Mouse (Mus musculus) megakaryocyte, embryonic 14.5 days (primary cell): ENCODE results near the gene Ccdc73. TPM values are rescaled to one million over a fixed set of nuclear protein-coding genes. Genes with fewer than 3 reads are reported as not detected.
"Not testable (repeated sequence)": the region's sequence is repeated elsewhere in the genome, so short reads cannot be mapped to it uniquely, and the experiment has no call there.

ENCODE experiments used
- H3K27me3 ChIP-seq: replicated peaks from 2 replicates; pipeline ENCODE3; 2012; ENCODE audit warnings: inconsistent platforms
- H3K36me3 ChIP-seq: replicated peaks from 2 replicates; pipeline ENCODE3; 2012; ENCODE audit warnings: low read length, inconsistent platforms, mixed read lengths
- H3K4me1 ChIP-seq: 2 replicates; pipeline ENCODE4 v1.6.1; 2012; ENCODE audit warnings: inconsistent platforms
- H3K4me3 ChIP-seq: replicated peaks from 2 replicates; pipeline ENCODE3; 2012; ENCODE audit warnings: moderate library complexity, mild to moderate bottlenecking, inconsistent platforms
- H3K9me3 ChIP-seq: 2 replicates; pipeline ENCODE4 v1.6.1; 2012; ENCODE audit warnings: inconsistent platforms
- FLI1 ChIP-seq: IDR thresholded peaks from 2 replicates; pipeline ENCODE4 v1.6.1; 2012; ENCODE audit warnings: low read length, inconsistent platforms, mixed read lengths
- GATA1 ChIP-seq: IDR thresholded peaks from 3 replicates; pipeline ENCODE4 v1.6.1; 2012; ENCODE audit warnings: mixed read lengths, low read length, inconsistent platforms, borderline replicate concordance
- polyA plus RNA-seq: library from polyadenylated mRNA; stranded (reverse); fragments of >175 nt; gene quantifications from 2 replicates; pipeline ENCODE4 v1.2.3, GENCODE M21; 2012; ENCODE audit warnings: low replicate concordance; ENCODE audit not compliant: insufficient read depth

Gene Ccdc73
- polyA plus RNA-seq, 1 experiment, result not detected

GRCm38 (mm10) chr2:105021256-105021655 is 153.7 kb downstream of the Ccdc73 start:
- peaks cover 3% of the 10 kb centered on the region for H3K36me3 ChIP-seq
- TF ChIP-seq FLI1 (no peak), GATA1 (no peak)
- H3K4me1 ChIP-seq, result peaks cover 23% of the 10 kb centered on the region
- H3K27me3 ChIP-seq, result peaks cover 3% of the 10 kb centered on the region
- no peaks in the 10 kb centered on the region for H3K9me3 ChIP-seq
- no peak overlapping the region for H3K4me3 ChIP-seq

- H3K4me3 ChIP-seq, result no peak overlapping the region
- no peak for TF ChIP-seq FLI1
- no peak for TF ChIP-seq GATA1
- no peaks in the 10 kb centered on the region for H3K9me3 ChIP-seq
- peaks cover 3% of the 10 kb centered on the region for H3K36me3 ChIP-seq
- H3K4me1 ChIP-seq, result peaks cover 23% of the 10 kb centered on the region
- peaks cover 4% of the 10 kb centered on the region for H3K27me3 ChIP-seq
These were observed 154.2 kb downstream of the Ccdc73 start for GRCm38 (mm10) chr2:105021836-105022235.

GRCm38 (mm10) chr2:105023031-105023615 is 155.5 kb downstream of the Ccdc73 start:
- Histone ChIP-seq H3K36me3 (peaks cover 3% of the 10 kb centered on the region), H3K27me3 (peaks cover 4% of the 10 kb centered on the region), H3K4me3 (no peak overlapping the region), H3K4me1 (peaks cover 15% of the 10 kb centered on the region), H3K9me3 (no peaks in the 10 kb centered on the region)
- no peak for TF ChIP-seq FLI1
- no peak for TF ChIP-seq GATA1

- Histone ChIP-seq H3K4me1 (peaks cover 15% of the 10 kb centered on the region), H3K27me3 (peaks cover 4% of the 10 kb centered on the region), H3K9me3 (no peaks in the 10 kb centered on the region), H3K36me3 (peaks cover 3% of the 10 kb centered on the region), H3K4me3 (no peak overlapping the region)
- no peak for TF ChIP-seq GATA1
- no peak for TF ChIP-seq FLI1
These were observed 156.2 kb downstream of the Ccdc73 start for GRCm38 (mm10) chr2:105023815-105024214.

GRCm38 (mm10) chr2:105025610-105026009 is 158.0 kb downstream of the Ccdc73 start:
- H3K4me1 ChIP-seq, result peaks cover 15% of the 10 kb centered on the region
- not testable (repeated sequence) for H3K4me3 ChIP-seq, H3K9me3 ChIP-seq, H3K36me3 ChIP-seq, H3K27me3 ChIP-seq

- peaks cover 9% of the 10 kb centered on the region for H3K27me3 ChIP-seq
- no peak for TF ChIP-seq GATA1
- TF ChIP-seq FLI1, result no peak
- no peak overlapping the region for H3K4me3 ChIP-seq
- H3K9me3 ChIP-seq, result no peaks in the 10 kb centered on the region
- H3K4me1 ChIP-seq, result peaks cover 10% of the 10 kb centered on the region
- H3K36me3 ChIP-seq, result no peaks in the 10 kb centered on the region
These were observed 159.5 kb downstream of the Ccdc73 start for GRCm38 (mm10) chr2:105026950-105027695.

GRCm38 (mm10) chr2:105028806-105029205 is 161.2 kb downstream of the Ccdc73 start:
- Histone ChIP-seq H3K9me3 (no peaks in the 10 kb centered on the region), H3K27me3 (peaks cover 12% of the 10 kb centered on the region), H3K4me3 (no peak overlapping the region), H3K36me3 (no peaks in the 10 kb centered on the region), H3K4me1 (peaks cover 3% of the 10 kb centered on the region; the same call in 1 of the 2 replicates)
- TF ChIP-seq GATA1 (no peak), FLI1 (no peak)

GRCm38 (mm10) chr2:105030505-105030904 is 162.9 kb downstream of the Ccdc73 start:
- H3K4me1 ChIP-seq, result peaks cover 3% of the 10 kb centered on the region; the same call in 1 of the 2 replicates
- TF ChIP-seq FLI1, result no peak
- no peaks in the 10 kb centered on the region for H3K9me3 ChIP-seq
- peaks cover 10% of the 10 kb centered on the region for H3K27me3 ChIP-seq
- H3K36me3 ChIP-seq, result no peaks in the 10 kb centered on the region
- no peak overlapping the region for H3K4me3 ChIP-seq

GRCm38 (mm10) chr2:105034084-105034483 is 166.5 kb downstream of the Ccdc73 start:
- H3K4me3 ChIP-seq, result no peak overlapping the region
- no peaks in the 10 kb centered on the region for H3K9me3 ChIP-seq
- H3K4me1 ChIP-seq, result no peaks in the 10 kb centered on the region
- TF ChIP-seq FLI1 (no peak), GATA1 (no peak)
- H3K27me3 ChIP-seq, result peaks cover 11% of the 10 kb centered on the region
- no peaks in the 10 kb centered on the region for H3K36me3 ChIP-seq

GRCm38 (mm10) chr2:105035985-105036384 is 168.4 kb downstream of the Ccdc73 start:
- Histone ChIP-seq H3K4me1 (no peaks in the 10 kb centered on the region), H3K9me3 (no peaks in the 10 kb centered on the region), H3K4me3 (no peak overlapping the region), H3K27me3 (peaks cover 10% of the 10 kb centered on the region), H3K36me3 (no peaks in the 10 kb centered on the region)
- no peak for TF ChIP-seq GATA1
- TF ChIP-seq FLI1, result no peak
